Mouse (Mus musculus): ENCODE results near the gene Olfr205. TPM values are rescaled to one million over a fixed set of nuclear protein-coding genes. Genes with fewer than 3 reads are reported as not detected.
"Not testable (repeated sequence)": the region's sequence is repeated elsewhere in the genome, so short reads cannot be mapped to it uniquely, and the experiment has no call there.

Gene Olfr205
- not detected for total RNA-seq (2021)
- long read RNA-seq, experiment 1 = 0 reads
- long read RNA-seq, experiment 2 = 0 reads

- intact Hi-C loops (cut with DNase I) = no loop called here
- no peak for DNase-seq
Measured at GRCm38 (mm10) chr16:59331038-59331437, at the start of gene Olfr205. Gene Olfr205, minus strand, starts transcription at chr16:59331138.

DNA sequence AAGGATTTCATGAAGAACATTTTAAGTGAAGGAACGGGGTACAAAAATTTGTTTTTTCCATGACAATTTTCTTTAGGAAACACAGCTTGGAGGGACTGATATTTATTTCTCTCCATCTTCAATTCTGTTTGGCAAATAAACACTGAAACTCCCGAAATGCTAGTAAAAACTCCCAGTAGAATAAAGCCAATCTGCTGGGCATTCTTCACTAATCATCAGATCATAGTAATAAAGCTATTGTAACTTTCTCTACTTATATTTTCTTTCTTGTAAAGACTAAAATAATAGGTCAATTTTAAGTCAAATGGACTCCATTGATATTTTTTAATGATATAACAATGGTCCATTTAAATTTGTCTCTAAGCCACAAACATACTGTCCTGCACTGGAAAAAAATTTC lies 33.0 kb upstream of the Olfr205 start, which contains the start of gene Olfr209:
Gene Olfr209 (minus strand): TSS at position 101 of the 400 bp plus-strand sequence.
- intact Hi-C loops (cut with DNase I) = no loop called here
- DNase-seq = no peak

- intact Hi-C loops (cut with DNase I) = no loop called here
- DNase-seq = no peak
Measured at GRCm38 (mm10) chr16:59349146-59349545, 18.2 kb upstream of the Olfr205 start, which contains the start of gene Olfr206. Gene Olfr206, minus strand, starts transcription at chr16:59349246.

GRCm38 (mm10) chr16:59323262-59323661 lies 7.7 kb downstream of the Olfr205 start:
- DNase-seq; intact Hi-C loops (cut with DNase I): not testable (repeated sequence)

GRCm38 (mm10) chr16:59318148-59318547 lies 12.8 kb downstream of the Olfr205 start, which contains the start of gene Olfr204:
Gene Olfr204, minus strand, starts transcription at chr16:59318248.
- DNase-seq = no peak
- intact Hi-C loops (cut with DNase I) = no loop called here

GRCm38 (mm10) chr16:59298581-59298980 lies 32.4 kb downstream of the Olfr205 start, which contains the start of gene Olfr203:
Gene Olfr203, plus strand, starts transcription at chr16:59298881.
- no peak for DNase-seq
- intact Hi-C loops (cut with DNase I) = no loop called here

GRCm38 (mm10) chr16:59287576-59287975 lies 43.4 kb downstream of the Olfr205 start:
- DNase-seq; intact Hi-C loops (cut with DNase I): not testable (repeated sequence)

DNA sequence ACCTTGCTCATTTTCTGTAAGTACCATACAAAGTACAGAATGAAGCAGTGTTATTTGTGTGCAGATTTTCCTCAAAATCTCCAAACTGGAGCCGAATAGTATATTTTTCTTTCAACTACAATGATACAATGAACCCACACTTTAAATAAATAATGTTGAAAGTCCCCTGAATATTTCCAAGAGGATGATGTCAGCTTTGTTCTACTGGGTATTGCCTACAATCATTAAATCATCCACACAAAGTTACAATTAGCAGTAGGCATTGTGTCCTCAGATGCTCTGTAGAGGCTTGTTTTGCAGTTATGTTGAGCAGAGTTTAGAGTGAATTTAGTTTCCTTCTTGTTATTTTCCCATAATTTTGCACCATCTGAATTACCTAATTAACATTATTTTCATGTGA lies 44.2 kb downstream of the Olfr205 start, which contains the start of gene Olfr202:
Gene Olfr202 (minus strand): TSS at position 101 of the 400 bp plus-strand sequence.
- intact Hi-C loops (cut with DNase I) = no loop called here
- no peak for DNase-seq

DNA sequence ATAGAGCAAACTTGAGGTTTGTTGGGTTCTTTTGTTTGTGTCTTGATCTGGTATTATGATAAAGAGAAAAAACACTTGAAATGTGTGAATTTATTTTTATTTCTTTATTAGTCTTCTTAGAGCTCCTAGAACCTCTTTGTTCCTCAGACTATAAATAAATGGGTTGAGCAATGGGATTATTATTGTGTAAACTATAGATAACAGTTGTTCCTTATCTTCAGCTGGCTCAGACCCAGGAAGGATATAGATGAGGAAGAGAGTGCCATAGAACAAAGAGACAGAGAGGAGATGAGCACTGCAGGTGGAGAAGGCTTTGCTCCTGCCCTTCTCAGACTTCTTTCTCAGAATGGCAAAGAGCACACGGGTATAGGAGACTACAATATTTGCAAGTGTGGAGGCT lies 47.5 kb downstream of the Olfr205 start:
- no peak for DNase-seq
- intact Hi-C loops (cut with DNase I) = no loop called here

GRCm38 (mm10) chr16:59280542-59280941 lies 50.4 kb downstream of the Olfr205 start:
- DNase-seq = no peak
- intact Hi-C loops (cut with DNase I) = no loop called here

Other genes with a start within 250 kb of the Olfr205 start
- gene Olfr191, start 241.3 kb downstream of the Olfr205 start, total RNA-seq (2021) = not detected
- not detected for gene Olfr193, start 219.3 kb downstream of the Olfr205 start, total RNA-seq (2021)
- not detected for gene Olfr194, start 210.1 kb downstream of the Olfr205 start, total RNA-seq (2021)
- gene Olfr195, start 184.1 kb downstream of the Olfr205 start, total RNA-seq (2021) = not detected
- not detected for gene Olfr196, start 160.7 kb downstream of the Olfr205 start, total RNA-seq (2021)
- gene Olfr198, start 127.6 kb downstream of the Olfr205 start, total RNA-seq (2021) = not detected
- gene Olfr199, start 111.4 kb downstream of the Olfr205 start, total RNA-seq (2021) = not detected
- not detected for gene Olfr201, start 58.5 kb downstream of the Olfr205 start, total RNA-seq (2021)
- not detected for gene Olfr202, start 44.3 kb downstream of the Olfr205 start, total RNA-seq (2021)
- not detected for gene Olfr203, start 32.3 kb downstream of the Olfr205 start, total RNA-seq (2021)
- gene Olfr204, start 12.9 kb downstream of the Olfr205 start, total RNA-seq (2021) = not detected
- gene Olfr206, start 18.1 kb upstream of the Olfr205 start, total RNA-seq (2021) = not detected
- not detected for gene Olfr209, start 32.9 kb upstream of the Olfr205 start, total RNA-seq (2021)
- not detected for gene Gabrr3, start 76.2 kb upstream of the Olfr205 start, total RNA-seq (2021)
- gene Riox2, start 140.6 kb upstream of the Olfr205 start, total RNA-seq (2021) = 10 to 100 TPM; 11.7 to 13.4 TPM

Data from gastrocnemius, postnatal 36 days (tissue).